Mouse (Mus musculus) forebrain, embryonic 10.5 days (tissue): ENCODE measurements at regions not wholly inside any gene's neighbourhood (a gene's known extent, or its start where the extent isn't known, plus 50 kb on each side); places are given as distances from the start of the nearest gene placed in this dataset.
A peak's percentile ranks its signal among the peaks of the same experiment; 100 is the strongest.

Experiments
- DNase-seq: peaks from one replicate; pipeline ENCODE4 v3.0.0-alpha.2; 2017; ENCODE audit warnings: low spot score; ENCODE audit errors: extremely low spot score
- H3K27ac ChIP-seq: fragments of 300-500 bp; sonication (generic); 2 replicates; pipeline ENCODE4 v1.5.1; 2016; ENCODE audit warnings: mild to moderate bottlenecking
- H3K27me3 ChIP-seq: fragments of 300-500 bp; sonication (generic); 2 replicates; pipeline ENCODE4 v1.6.1; 2016; ENCODE audit warnings: mild to moderate bottlenecking; ENCODE audit not compliant: poor library complexity, severe bottlenecking
- H3K36me3 ChIP-seq: fragments of 300-500 bp; sonication (generic); replicated peaks from 2 replicates; pipeline ENCODE4 v1.6.1; 2016; ENCODE audit warnings: mild to moderate bottlenecking, moderate library complexity
- H3K4me1 ChIP-seq: fragments of 300-500 bp; sonication (generic); 2 replicates; pipeline ENCODE4 v1.6.1; 2016
- H3K4me3 ChIP-seq: fragments of 300-500 bp; sonication (generic); 2 replicates; pipeline ENCODE4 v1.5.1; 2016; ENCODE audit warnings: mild to moderate bottlenecking, moderate library complexity
- H3K9me3 ChIP-seq: fragments of 300-500 bp; sonication (generic); 2 replicates; pipeline ENCODE4 v1.6.1; 2016; ENCODE audit warnings: mild to moderate bottlenecking, moderate library complexity
- WGBS: fragments of 180-500 bp; shearing (Covaris S2); methylation state at CpG from one replicate; pipeline ENCODE4 v1.1.7; 2016; 5-methylcytosine and 5-hydroxymethylcytosine counted together

GRCm38 (mm10) chr2:46450698-46451097 is 1333.5 kb upstream of the Zeb2 start:
- Histone ChIP-seq H3K4me3 (no peak overlapping the region), H3K27ac (no peak overlapping the region), H3K9me3 (no peaks in the 10 kb centered on the region), H3K36me3 (no peaks in the 10 kb centered on the region), H3K27me3 (no peaks in the 10 kb centered on the region), H3K4me1 (no peaks in the 10 kb centered on the region)
- 81% methylated on average over 6 of the region's 6 CpGs for WGBS
- no peak for DNase-seq

- DNase-seq = no peak
- 67% methylated on average over 3 of the region's 3 CpGs for WGBS
- Histone ChIP-seq H3K36me3 (no peaks in the 10 kb centered on the region), H3K27me3 (peaks cover 8% of the 10 kb centered on the region; the same call in 1 of the 2 replicates), H3K4me1 (peaks cover 19% of the 10 kb centered on the region), H3K27ac (no peak overlapping the region), H3K9me3 (no peaks in the 10 kb centered on the region), H3K4me3 (no peak overlapping the region)
Measured at GRCm38 (mm10) chr2:46445306-46445705, 1328.1 kb upstream of the Zeb2 start.

GRCm38 (mm10) chr2:46443686-46444180 is 1326.5 kb upstream of the Zeb2 start:
- peak overlapping the region; percentile 70 for H3K27ac ChIP-seq
- peaks cover 19% of the 10 kb centered on the region for H3K4me1 ChIP-seq
- H3K9me3 ChIP-seq = no peaks in the 10 kb centered on the region
- peaks cover 8% of the 10 kb centered on the region; the same call in 1 of the 2 replicates for H3K27me3 ChIP-seq
- WGBS = 58% methylated on average over 5 of the region's 5 CpGs
- H3K36me3 ChIP-seq = no peaks in the 10 kb centered on the region
- H3K4me3 ChIP-seq = no peak overlapping the region
- DNase-seq = peak; percentile 15

- WGBS = 68% methylated on average over 6 of the region's 6 CpGs
- Histone ChIP-seq H3K4me3 (no peak overlapping the region), H3K27ac (peak overlapping the region; percentile 70; the same call in 1 of the 2 replicates), H3K27me3 (peaks cover 8% of the 10 kb centered on the region; the same call in 1 of the 2 replicates), H3K36me3 (no peaks in the 10 kb centered on the region), H3K9me3 (no peaks in the 10 kb centered on the region), H3K4me1 (peaks cover 19% of the 10 kb centered on the region)
- DNase-seq = no peak
Measured at GRCm38 (mm10) chr2:46443061-46443685, 1326.0 kb upstream of the Zeb2 start.

- peaks cover 19% of the 10 kb centered on the region for H3K4me1 ChIP-seq
- H3K27me3 ChIP-seq = peaks cover 8% of the 10 kb centered on the region; the same call in 1 of the 2 replicates
- H3K4me3 ChIP-seq = no peak overlapping the region
- H3K9me3 ChIP-seq = no peaks in the 10 kb centered on the region
- DNase-seq = no peak
- 89% methylated on average over 6 of the region's 6 CpGs for WGBS
- H3K27ac ChIP-seq = no peak overlapping the region
- no peaks in the 10 kb centered on the region for H3K36me3 ChIP-seq
Measured at GRCm38 (mm10) chr2:46442576-46442975, 1325.4 kb upstream of the Zeb2 start.

GRCm38 (mm10) chr2:46441927-46442326 is 1324.7 kb upstream of the Zeb2 start:
- no peak overlapping the region for H3K27ac ChIP-seq
- H3K27me3 ChIP-seq = peaks cover 8% of the 10 kb centered on the region; the same call in 1 of the 2 replicates
- H3K9me3 ChIP-seq = no peaks in the 10 kb centered on the region
- no peak for DNase-seq
- H3K36me3 ChIP-seq = no peaks in the 10 kb centered on the region
- WGBS = 88% methylated on average over 8 of the region's 8 CpGs
- no peak overlapping the region for H3K4me3 ChIP-seq
- H3K4me1 ChIP-seq = peaks cover 19% of the 10 kb centered on the region

- WGBS = 93% methylated on average over 5 of the region's 5 CpGs
Measured at GRCm38 (mm10) chr2:46441348-46441747, 1324.2 kb upstream of the Zeb2 start.

GRCm38 (mm10) chr2:46440038-46440437 is 1322.8 kb upstream of the Zeb2 start:
- peaks cover 19% of the 10 kb centered on the region for H3K4me1 ChIP-seq
- H3K4me3 ChIP-seq = no peak overlapping the region
- 92% methylated on average over 2 of the region's 2 CpGs for WGBS
- no peak for DNase-seq
- peaks cover 8% of the 10 kb centered on the region; the same call in 1 of the 2 replicates for H3K27me3 ChIP-seq
- no peak overlapping the region for H3K27ac ChIP-seq
- H3K36me3 ChIP-seq = no peaks in the 10 kb centered on the region
- H3K9me3 ChIP-seq = no peaks in the 10 kb centered on the region

More at GRCm38 (mm10) chr2:46441348-46441747, 1324.2 kb upstream of the Zeb2 start:
- Histone ChIP-seq H3K4me1 (peaks cover 19% of the 10 kb centered on the region), H3K9me3 (no peaks in the 10 kb centered on the region), H3K4me3 (no peak overlapping the region), H3K27me3 (peaks cover 8% of the 10 kb centered on the region; the same call in 1 of the 2 replicates), H3K27ac (no peak overlapping the region), H3K36me3 (no peaks in the 10 kb centered on the region)
- no peak for DNase-seq

- Histone ChIP-seq H3K27me3 (no peaks in the 10 kb centered on the region), H3K9me3 (no peaks in the 10 kb centered on the region), H3K27ac (no peak overlapping the region), H3K4me3 (no peak overlapping the region), H3K36me3 (no peaks in the 10 kb centered on the region), H3K4me1 (no peaks in the 10 kb centered on the region)
- no peak for DNase-seq
- WGBS = 93% methylated on average over 1 of the region's 1 CpGs
Measured at GRCm38 (mm10) chr2:46418281-46418680, 1301.1 kb upstream of the Zeb2 start.

- Histone ChIP-seq H3K27ac (no peak overlapping the region), H3K4me3 (no peak overlapping the region), H3K36me3 (no peaks in the 10 kb centered on the region), H3K9me3 (no peaks in the 10 kb centered on the region), H3K4me1 (no peaks in the 10 kb centered on the region), H3K27me3 (no peaks in the 10 kb centered on the region)
- 83% methylated on average over 1 of the region's 1 CpGs for WGBS
- no peak for DNase-seq
Measured at GRCm38 (mm10) chr2:46402373-46403114, 1285.3 kb upstream of the Zeb2 start.

- Histone ChIP-seq H3K36me3 (no peaks in the 10 kb centered on the region), H3K4me3 (no peak overlapping the region), H3K4me1 (no peaks in the 10 kb centered on the region), H3K27me3 (no peaks in the 10 kb centered on the region), H3K27ac (no peak overlapping the region), H3K9me3 (no peaks in the 10 kb centered on the region)
- 91% methylated on average over 2 of the region's 2 CpGs for WGBS
- DNase-seq = no peak
Measured at GRCm38 (mm10) chr2:46394161-46394560, 1277.0 kb upstream of the Zeb2 start.

- H3K27me3 ChIP-seq = no peaks in the 10 kb centered on the region
- 95% methylated on average over 3 of the region's 3 CpGs for WGBS
- no peaks in the 10 kb centered on the region for H3K9me3 ChIP-seq
- H3K4me3 ChIP-seq = no peak overlapping the region
- H3K27ac ChIP-seq = no peak overlapping the region
- no peaks in the 10 kb centered on the region for H3K36me3 ChIP-seq
- DNase-seq = no peak
- H3K4me1 ChIP-seq = no peaks in the 10 kb centered on the region
Measured at GRCm38 (mm10) chr2:46372847-46373461, 1255.8 kb upstream of the Zeb2 start.

GRCm38 (mm10) chr2:46371755-46372154 is 1254.6 kb upstream of the Zeb2 start:
- 89% methylated on average over 1 of the region's 1 CpGs for WGBS
- H3K4me1 ChIP-seq = no peaks in the 10 kb centered on the region
- H3K4me3 ChIP-seq = no peak overlapping the region
- DNase-seq = no peak
- H3K27ac ChIP-seq = no peak overlapping the region
- H3K9me3 ChIP-seq = no peaks in the 10 kb centered on the region
- H3K36me3 ChIP-seq = no peaks in the 10 kb centered on the region
- no peaks in the 10 kb centered on the region for H3K27me3 ChIP-seq
